Mouse (Mus musculus) megakaryocyte, embryonic 14.5 days (primary cell): ENCODE data around the gene Men1.

ENCODE experiments used
- FLI1 ChIP-seq: IDR thresholded peaks from 2 replicates; pipeline ENCODE4 v1.6.1; 2012; ENCODE audit warnings: low read length, inconsistent platforms, mixed read lengths
- GATA1 ChIP-seq: IDR thresholded peaks from 3 replicates; pipeline ENCODE4 v1.6.1; 2012; ENCODE audit warnings: mixed read lengths, low read length, inconsistent platforms, borderline replicate concordance

GRCm38 (mm10) chr19:6351431-6352106 lies 16.8 kb downstream of the Men1 start:
- TF ChIP-seq GATA1 (no peak), FLI1 (no peak)
